Mouse (Mus musculus) cerebellum, adult 11 months (tissue): ENCODE results near the gene Mllt6.
"Not testable (repeated sequence)": the region's sequence is repeated elsewhere in the genome, so short reads cannot be mapped to it uniquely, and the experiment has no call there.

ENCODE experiments used
- DNase-seq: peaks from one replicate; pipeline ENCODE4 v3.0.0; 2022

Gene Mllt6

GRCm38 (mm10) chr11:97650341-97650740, 12.9 kb upstream of the Mllt6 start:
- no peak for DNase-seq

GRCm38 (mm10) chr11:97653376-97653775, 9.8 kb upstream of the Mllt6 start:
- not testable (repeated sequence) for DNase-seq

DNA sequence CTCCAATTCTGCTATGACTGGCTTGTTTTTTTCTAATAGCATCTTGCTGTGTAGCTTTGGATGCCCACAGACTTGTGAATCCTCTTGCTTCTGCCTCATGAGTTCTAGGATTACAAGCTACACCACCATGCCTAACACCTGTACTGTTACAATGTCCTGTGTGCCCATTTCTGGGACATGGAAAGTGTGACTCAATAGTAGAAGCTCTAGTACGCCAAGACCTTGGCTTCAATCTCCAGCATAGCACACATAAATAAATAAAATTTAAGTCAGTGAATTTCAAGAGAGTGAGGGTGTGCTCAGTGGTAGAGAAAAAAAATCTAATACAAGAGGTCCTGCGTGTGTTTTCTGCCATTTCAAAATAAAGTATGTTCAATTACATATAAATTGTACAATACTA, 9.0 kb upstream of the Mllt6 start:
- no peak for DNase-seq

DNA sequence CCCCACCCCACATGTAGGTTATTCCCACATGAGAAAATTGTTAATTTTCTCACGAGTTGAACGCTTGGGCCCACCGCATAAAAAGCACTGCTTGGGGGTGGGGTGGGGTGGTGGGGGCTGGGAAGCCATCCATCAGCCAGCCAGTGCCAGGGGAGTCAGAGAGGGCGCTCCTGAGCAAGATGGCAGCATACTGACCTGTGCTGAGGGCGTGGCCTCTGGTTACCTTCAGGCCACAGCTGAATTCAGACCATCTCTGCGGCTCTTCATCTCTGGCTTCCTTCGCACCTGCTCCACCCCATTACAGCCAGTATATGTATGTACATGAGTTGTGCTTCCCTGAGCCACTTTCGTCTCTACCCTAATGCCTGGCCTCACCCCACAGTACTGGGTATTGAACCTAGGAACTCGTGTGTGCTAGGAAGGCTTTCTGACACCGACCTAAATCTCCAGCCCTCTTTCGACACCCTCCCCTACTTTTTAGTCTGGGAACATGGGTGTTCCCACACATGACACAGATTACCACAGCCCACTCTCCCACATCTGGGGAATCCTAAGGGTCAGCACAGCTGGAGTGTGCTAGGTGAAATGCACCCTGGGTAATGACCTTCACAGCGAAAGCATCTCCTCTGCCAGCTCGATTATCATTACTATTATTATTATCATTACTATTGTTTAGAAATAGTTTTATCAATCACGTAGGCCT, 6.8 kb upstream of the Mllt6 start:
- no peak for DNase-seq

GRCm38 (mm10) chr11:97657184-97657945, 5.8 kb upstream of the Mllt6 start:
- no peak for DNase-seq

DNA sequence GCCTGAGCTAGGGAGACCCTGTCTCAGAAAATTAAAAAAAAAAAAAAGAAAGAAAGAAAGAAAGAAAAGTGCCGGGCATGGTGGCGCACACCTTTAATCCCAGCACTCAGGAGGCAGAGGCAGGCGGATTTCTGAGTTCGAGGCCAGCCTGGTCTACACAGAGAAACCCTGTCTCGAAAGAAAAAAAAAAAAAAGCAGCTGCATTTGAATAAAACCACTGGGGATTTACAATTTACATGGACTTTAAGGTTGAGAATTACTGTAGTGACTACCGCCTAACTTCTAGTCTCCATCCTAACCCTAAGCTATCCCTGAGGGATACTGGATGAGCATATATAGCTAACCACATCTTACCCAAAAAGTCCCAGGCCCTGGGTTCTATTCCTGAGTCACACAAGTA, 5.2 kb upstream of the Mllt6 start:
- DNase-seq = not testable (repeated sequence)

- no peak for DNase-seq
Measured at GRCm38 (mm10) chr11:97658751-97659266, 4.4 kb upstream of the Mllt6 start.

GRCm38 (mm10) chr11:97659267-97659989, 3.8 kb upstream of the Mllt6 start:
- DNase-seq = no peak

GRCm38 (mm10) chr11:97659990-97660714, 3.1 kb upstream of the Mllt6 start:
- peak; percentile 75 for DNase-seq

DNA sequence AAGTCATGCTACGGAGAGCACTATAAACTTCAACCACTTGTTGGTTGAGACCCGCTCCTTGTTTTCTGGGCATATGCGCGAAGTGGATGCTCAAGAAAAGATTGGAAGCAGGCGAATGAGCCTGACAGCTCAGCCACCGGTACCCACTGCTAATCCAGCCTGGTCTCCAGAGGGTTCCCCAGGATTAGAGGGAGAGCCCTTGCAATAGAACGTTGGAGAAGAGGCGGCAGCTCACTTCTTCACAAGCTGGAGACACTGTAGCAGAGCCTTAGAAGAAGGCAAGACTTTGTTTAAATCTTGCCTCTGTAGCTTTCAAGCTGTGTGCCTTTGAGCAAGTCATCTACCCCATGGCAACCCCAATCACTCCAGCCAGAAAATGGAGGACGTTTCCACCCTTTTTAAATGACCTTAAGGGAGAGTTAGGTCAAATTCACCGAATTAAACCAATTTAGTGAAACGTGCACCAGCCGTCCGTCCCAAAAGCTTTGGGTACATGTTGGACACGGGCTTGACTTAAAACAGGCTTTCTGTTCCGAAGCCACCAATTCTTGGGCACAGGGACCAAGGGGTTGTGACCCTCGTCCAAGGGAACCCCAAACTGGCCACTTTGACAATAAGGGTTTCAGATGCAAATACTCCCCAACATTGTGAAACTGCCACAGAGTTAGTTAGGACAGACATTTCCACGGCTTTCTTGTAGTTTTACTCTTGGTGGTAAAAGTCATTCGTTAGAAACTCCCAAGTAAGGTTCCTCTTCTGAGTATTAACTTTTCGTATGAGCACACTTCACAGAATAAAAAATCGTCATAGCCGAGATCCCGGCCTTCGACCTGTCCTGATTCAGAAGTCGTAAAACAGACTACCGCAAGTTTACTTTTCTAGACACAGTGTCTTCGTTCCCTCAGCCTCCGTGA, 2.2 kb upstream of the Mllt6 start:
- no peak for DNase-seq

- peak; percentile 44 for DNase-seq
Measured at GRCm38 (mm10) chr11:97661648-97662133, 1.5 kb upstream of the Mllt6 start.

DNA sequence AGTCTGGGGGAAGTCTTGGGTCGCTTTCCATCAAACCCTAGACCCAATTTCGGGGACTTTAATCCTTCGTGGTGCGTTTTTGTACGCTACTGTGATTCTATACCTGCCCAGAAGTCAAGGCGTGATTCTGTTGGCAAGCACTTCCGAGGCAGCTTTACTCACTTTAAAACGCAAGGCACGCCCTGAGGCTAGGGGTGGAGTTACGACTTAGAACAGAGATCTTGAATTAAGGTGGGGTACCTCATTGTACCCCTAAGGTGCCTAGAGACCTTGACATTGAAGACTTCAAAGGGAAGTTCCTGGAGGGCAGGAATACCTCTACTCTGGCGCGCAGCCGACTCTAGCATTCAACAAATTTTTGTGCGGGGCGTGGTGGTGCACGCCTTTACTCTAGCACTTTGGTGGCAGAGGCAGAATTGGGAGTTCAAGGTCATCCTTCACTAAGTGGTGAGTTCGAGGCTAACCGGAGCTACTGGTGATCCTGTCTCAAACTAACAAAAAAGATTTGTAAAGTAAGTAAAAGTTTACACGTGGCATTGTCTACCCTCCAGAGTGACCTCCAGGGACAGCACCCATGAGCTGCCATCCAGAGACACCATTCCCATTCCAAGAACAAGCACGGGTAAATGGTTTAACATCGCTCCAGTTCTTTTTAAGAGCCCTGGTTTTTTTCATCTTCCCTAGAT, 864 bp upstream of the Mllt6 start:
- no peak for DNase-seq

DNA sequence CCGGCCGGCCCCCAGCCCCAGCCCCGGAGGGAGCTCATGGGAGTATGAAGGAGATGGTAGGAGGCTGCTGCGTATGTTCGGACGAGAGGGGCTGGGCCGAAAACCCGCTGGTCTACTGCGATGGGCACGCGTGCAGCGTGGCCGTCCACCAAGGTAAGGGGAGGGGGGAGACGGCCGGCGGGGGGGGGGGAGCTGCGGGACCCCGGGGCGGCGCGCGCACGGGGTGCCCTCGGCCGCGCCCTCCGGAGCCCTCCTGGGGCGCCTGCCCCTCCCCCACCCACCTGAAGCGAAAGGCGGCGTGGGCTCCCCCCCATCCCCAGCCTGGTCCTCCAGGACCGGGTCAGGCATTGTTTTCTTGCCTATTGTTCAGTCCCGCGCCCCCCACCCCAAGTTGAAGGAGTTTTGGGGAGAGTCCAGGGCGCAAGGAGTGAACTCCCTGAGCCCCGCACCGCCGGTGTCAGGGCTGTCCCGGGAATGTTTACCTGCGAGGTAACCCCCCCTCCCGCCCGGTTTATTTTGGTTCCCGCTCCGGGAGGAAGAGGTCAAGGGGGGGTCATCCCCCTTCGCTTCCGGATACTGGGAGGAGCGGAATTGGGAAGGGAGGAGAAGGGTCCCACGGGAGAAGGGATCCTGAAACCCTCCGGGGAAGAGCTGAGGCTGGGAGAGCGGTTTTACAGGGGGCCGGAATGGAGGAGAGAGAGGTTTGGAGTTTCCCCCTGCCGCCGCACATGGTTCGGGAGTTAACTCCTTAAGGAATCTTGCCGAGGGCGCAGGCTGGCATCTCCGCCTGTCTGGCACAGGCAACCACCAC, 519 bp downstream of the Mllt6 start:
- DNase-seq = peak; percentile 54

DNA sequence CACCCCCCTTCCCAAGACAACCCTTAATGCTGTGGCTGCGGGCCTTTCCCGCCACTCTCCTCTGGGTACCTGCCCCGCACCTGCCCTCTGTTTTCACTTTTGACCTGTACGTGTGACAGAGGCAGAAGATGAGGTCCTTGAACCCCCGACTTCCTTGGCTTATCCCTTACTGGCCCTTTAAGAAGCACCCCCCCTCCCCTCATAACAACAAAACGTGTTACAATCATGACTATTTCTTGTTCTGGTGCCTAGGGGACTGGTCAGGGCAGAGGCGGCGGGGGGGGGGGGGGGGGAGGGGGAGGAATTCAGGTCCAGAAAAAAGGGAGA, 1.1 kb downstream of the Mllt6 start:
- DNase-seq = no peak

- DNase-seq = no peak
Measured at GRCm38 (mm10) chr11:97664771-97665240, 1.6 kb downstream of the Mllt6 start.

- no peak for DNase-seq
Measured at GRCm38 (mm10) chr11:97665431-97665830, 2.2 kb downstream of the Mllt6 start.

DNA sequence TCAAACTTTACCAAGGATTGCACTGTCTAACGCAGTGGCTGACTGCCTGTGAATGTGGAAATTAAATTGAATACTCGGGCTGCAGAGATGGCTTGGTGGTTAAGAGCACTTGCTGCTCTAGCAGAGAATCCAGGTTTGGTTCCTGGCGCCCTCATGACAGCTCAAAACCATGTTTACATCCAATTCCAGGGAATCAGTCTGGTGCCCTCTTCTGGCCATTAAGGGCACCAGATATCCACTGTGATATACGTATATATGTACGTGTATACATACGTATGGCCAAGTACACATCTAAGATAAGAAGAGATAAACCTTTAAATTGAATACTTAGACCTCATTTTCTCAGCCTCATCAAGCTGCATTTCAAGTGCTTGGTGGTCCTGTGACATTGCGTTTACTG, 3.0 kb downstream of the Mllt6 start:
- no peak for DNase-seq

- no peak for DNase-seq
Measured at GRCm38 (mm10) chr11:97666794-97667193, 3.6 kb downstream of the Mllt6 start.

- no peak for DNase-seq
Measured at GRCm38 (mm10) chr11:97668160-97668559, 4.9 kb downstream of the Mllt6 start.

- no peak for DNase-seq
Measured at GRCm38 (mm10) chr11:97669268-97669667, 6.1 kb downstream of the Mllt6 start.
